Mouse (Mus musculus) brain, embryonic 14.5 days (tissue): ENCODE results near the gene Lmod3. TPM values are rescaled to one million over a fixed set of nuclear protein-coding genes. Genes with fewer than 3 reads are reported as not detected.
A peak's percentile ranks its signal among the peaks of the same experiment; 100 is the strongest.

Experiments used
- DNase-seq: peaks from one replicate; pipeline ENCODE4 v3.0.0-alpha.2; 2011; ENCODE audit warnings: low read depth
- CTCF ChIP-seq: fragments of 200-500 bp; IDR thresholded peaks from 2 replicates; pipeline ENCODE4 v1.5.1; 2012; ENCODE audit warnings: inconsistent platforms, mild to moderate bottlenecking, moderate library complexity, borderline replicate concordance; ENCODE audit not compliant: insufficient read depth, insufficient read length; ENCODE audit errors: extremely low read depth
- POLR2A ChIP-seq: fragments of 200-500 bp; IDR thresholded peaks from 2 replicates; pipeline ENCODE4 v1.6.1; 2012; ENCODE audit warnings: mild to moderate bottlenecking, inconsistent platforms, borderline replicate concordance; ENCODE audit not compliant: poor library complexity, insufficient read depth, insufficient read length, severe bottlenecking; ENCODE audit errors: extremely low read depth
- polyA plus RNA-seq: library from polyadenylated mRNA; depleted of rRNA; stranded (reverse); fragments of >200 nt; gene quantifications from 2 replicates; pipeline ENCODE4 v1.2.3, GENCODE M21; 2012

Lmod3 gene
- polyA plus RNA-seq, 1 experiment: 0.05 TPM

DNA sequence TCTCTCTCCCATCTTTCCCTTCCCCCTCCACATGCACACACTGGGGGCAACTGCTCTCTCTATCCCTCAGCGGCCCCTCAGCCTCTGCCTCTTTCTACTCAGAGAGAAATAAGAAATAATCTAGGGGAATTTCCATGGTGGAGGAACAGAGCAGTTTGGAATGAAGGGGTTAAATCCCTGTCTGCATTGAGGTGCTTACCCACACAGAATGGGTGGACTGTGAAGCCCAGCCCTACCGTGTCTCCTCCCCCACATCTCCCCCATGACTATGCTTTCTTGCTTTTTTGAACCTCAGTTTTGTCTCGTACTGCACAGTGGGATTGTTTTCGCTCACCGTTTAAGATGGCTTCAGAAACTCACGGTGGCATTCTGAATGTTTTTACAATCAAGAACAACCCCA lies 30.2 kb downstream of the Lmod3 start:
- DNase-seq: no peak
- TF ChIP-seq POLR2A (no peak), CTCF (no peak)

DNA sequence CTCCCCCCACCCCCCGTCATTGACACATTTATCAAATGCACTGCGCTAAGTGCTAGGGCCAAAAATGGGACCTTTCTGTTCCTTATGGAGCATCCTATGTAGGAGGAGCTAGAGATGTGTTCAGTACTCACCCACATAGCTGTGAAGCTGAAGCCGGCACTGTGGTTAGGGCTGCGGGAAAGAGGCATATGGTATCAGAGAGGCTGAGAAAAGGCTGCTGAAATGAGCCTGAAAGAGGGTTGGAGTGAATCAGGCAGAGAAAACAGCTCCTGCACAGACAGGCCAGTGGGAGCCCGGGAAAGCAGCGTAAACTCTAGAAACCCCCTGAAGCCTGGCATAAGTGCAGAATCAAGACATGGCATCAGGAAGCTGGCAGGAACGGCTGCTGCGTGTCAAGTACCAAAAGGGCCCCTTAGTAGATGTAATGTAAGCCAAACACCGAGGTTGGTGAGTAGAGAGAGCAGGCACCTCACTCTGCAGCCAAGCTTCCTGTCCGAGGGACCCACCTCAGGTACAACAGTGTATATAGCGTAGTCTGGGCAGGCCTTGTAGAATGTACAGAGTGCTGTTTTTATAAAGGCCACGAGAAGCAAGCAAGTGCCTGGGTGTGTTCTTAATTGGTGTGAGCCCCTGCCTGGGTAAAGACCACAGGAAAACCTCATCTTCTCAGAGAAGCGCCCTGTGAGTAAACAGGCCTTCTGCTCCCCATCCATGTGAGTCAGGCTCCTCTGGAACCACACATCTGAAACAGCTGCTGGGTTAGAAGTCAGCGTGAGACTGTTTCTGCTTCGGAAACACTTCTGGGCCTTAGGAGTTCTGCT lies 31.1 kb downstream of the Lmod3 start:
- TF ChIP-seq CTCF: no peak
- no peak for TF ChIP-seq POLR2A
- DNase-seq: peak; percentile 62

DNA sequence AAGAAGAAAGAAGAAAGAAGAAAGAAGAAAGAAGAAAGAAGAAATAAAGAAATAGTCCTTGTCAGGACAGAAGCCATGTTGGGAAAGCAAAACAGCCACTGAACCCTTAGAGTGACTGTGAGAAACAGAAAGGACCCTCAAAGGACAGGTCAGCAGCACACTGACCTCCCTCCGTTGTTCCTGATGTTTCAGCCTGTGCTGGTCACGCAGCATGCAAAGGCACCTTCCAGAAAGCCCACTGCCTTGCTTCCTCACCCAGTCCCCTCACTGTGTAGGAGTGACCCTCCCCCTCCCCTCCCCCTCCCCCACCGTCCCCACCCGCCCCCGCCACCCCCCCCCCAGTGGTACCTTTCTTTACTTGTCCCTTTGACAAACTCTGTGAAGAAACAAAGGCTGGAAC lies 31.9 kb downstream of the Lmod3 start:
- no peak for TF ChIP-seq CTCF
- TF ChIP-seq POLR2A: no peak
- no peak for DNase-seq

- TF ChIP-seq POLR2A (no peak), CTCF (no peak)
- DNase-seq: peak; percentile 76
Observed at GRCm38 (mm10) chr6:97216154-97216821, 36.3 kb downstream of the Lmod3 start.

- DNase-seq: peak; percentile 54
- TF ChIP-seq CTCF (no peak), POLR2A (no peak)
Observed at GRCm38 (mm10) chr6:97211981-97212380, 40.6 kb downstream of the Lmod3 start.

DNA sequence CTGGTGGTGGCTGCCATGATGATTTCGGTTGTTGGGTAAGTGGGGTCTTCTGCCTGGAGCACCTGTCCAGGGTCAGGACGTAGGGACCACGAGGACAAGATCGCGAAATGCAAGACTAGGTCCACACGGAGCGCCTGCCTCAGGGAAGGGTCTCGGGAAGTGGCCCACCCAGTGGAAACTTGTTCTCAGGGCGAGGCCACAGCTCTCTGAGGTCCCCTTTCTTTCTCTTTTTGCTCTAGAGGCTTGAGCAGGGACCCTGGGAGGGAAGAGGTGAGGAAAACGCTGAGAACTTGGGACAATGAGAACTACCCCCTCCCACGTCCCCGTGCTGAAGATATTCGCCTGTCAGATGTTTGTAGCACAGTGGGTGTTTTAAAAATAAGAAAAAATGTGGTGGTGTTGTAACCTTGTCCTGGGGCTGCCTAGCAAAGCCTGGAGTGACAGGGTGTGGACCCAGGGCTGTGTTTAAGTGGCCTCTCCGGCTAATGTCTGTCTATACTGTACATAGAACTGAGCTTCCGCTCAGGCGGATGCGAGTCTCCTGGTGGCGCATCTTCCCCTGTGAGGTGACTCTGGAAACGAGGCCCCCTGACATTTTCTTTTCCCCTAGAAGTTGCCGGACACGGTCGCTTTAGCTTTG lies 41.5 kb downstream of the Lmod3 start:
- TF ChIP-seq POLR2A (no peak), CTCF (no peak)
- peak; percentile 38 for DNase-seq

GRCm38 (mm10) chr6:97210191-97210961 lies 42.2 kb downstream of the Lmod3 start, which contains the start of gene Arl6ip5:
Arl6ip5 (plus strand) TSS chr6:97210689.
- DNase-seq: peak; percentile 98
- TF ChIP-seq POLR2A (peak; percentile 34; the same call in 1 of the 2 replicates), CTCF (no peak)

DNA sequence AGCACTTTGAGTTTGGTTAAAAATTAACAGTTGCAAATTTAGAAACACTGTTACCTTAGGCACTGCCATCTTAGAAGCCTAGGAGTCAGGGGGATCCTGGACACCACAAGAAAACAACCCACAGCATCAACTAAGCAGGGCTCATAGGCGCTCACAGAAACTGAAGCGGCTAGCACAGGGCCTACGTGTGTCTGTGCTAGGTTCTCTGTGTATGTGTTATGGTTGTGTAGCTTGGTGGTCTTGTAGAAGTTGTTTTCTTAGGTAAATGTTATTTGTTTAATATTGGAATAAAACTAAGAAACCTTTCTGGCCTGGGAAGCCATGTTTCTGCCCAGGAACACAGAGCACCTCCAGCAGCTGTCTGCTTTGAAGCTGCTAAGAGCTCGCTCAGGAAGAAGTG lies 42.8 kb downstream of the Lmod3 start:
- TF ChIP-seq POLR2A (no peak), CTCF (no peak)

DNA sequence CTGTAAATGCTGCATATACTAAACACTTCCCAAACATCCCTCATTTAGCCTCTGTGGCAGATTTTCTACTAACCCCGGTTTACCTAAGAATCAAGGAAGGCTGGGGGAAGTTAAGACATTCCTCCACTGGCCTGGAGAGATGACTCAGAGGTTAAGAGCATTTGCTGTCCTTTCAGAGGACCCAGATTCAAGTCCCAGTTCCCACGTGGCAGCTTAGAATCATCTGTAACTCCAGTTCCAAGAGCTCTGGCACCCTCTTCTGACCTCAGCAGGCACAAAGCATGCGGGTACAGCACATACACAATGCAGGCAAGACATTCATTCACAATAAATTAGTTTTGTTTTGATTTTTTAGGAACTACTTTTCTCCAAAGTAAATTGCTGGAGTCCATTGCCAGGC lies 43.4 kb downstream of the Lmod3 start:
- no peak for TF ChIP-seq POLR2A
- TF ChIP-seq CTCF: no peak
- DNase-seq: no peak

More for the DNA sequence above, 42.8 kb downstream of the Lmod3 start:
- DNase-seq: no peak

- no peak for DNase-seq
- TF ChIP-seq POLR2A (no peak), CTCF (no peak)
Observed at GRCm38 (mm10) chr6:97208406-97208805, 44.2 kb downstream of the Lmod3 start.
